Mouse (Mus musculus) heart, postnatal 14 days (tissue): ENCODE results near the gene Elf4. TPM values are rescaled to one million over a fixed set of nuclear protein-coding genes. Genes with fewer than 3 reads are reported as not detected.

ENCODE experiments used
- DNase-seq, 2 experiments: peaks; one replicate each; pipeline ENCODE4 v3.0.0; 2021 to 2022
- intact Hi-C: fragments of 180-260 bp; cut with DNase I; formaldehyde crosslinking; loops from one replicate; pipeline ENCODE4 v1.15.1; 2025
- total RNA-seq, 2 experiments: library from RNA; stranded (reverse); gene quantifications; 2 replicates each; pipeline ENCODE4 v1.2.3; 2021

Elf4 gene
- total RNA-seq, 2 experiments from 2014 or later = 8.4 to 12.3 TPM

DNA sequence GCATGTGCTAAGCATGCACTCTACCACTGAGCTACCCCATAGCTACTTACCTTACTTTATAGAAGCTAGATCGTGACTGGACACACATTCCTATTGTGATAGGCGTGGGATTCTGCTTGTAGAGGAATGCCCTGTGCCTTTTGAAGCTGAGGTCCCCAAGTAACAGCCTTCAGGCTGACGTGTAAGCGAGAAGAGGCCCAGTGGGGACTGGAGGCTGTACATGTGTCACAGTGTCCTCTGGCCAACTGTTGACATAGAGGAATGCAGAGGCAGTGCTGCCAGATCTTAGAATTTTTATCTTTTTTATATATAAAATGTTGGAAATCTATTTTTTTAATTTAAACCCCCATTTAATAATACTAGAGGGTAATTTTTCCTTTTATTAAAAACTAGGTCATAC is 62.9 kb downstream of the Elf4 start:
- DNase-seq = no peak
- intact Hi-C loops = no loop called here

DNA sequence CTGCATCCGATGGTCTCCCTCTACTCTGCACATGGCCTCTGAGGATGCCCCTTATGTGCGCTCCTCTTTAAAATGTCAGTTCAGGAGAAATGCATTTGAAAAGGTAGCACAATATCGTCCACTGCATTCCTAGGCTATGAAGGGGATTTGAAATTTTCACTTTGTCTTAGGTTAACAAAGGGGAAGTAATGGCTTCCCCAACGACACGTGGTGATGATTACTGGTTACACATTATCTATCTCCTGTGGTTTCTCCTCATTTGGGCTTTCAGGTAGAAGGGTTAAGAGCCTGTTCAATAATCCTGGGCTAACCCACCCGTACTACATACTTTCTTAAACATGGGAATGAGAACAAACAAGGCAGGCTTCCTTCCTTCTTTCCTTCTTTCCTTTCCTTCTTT is 73.6 kb downstream of the Elf4 start:
- DNase-seq = no peak
- intact Hi-C loops = loop anchor here (5.0 kb wide), 1 partner anchor 412 kb away; no protein-coding TSS in a partner anchor

DNA sequence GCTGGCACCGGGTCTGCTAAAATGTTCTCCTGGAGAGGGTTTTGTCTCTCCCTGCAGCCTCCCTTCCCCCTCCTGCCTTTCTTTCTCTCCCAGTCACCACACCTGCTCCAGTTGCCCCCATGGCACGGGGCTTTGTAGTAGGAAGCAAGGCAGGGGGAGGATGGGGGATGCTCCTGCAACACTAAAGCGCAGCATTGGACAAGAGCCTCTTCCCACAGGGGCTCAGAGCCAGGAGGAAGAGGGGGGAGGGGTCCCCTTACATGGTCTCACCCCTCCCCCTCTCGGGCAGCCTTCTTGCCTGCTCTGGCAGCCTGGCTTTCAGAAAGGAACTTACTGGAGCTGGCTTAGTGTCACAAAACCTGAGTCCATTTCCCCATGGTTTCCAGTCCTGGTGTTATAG is 77.0 kb downstream of the Elf4 start:
- no peak for DNase-seq
- intact Hi-C loops = loop anchor here (5.0 kb wide), 1 partner anchor 409 kb away; no protein-coding TSS in a partner anchor

DNA sequence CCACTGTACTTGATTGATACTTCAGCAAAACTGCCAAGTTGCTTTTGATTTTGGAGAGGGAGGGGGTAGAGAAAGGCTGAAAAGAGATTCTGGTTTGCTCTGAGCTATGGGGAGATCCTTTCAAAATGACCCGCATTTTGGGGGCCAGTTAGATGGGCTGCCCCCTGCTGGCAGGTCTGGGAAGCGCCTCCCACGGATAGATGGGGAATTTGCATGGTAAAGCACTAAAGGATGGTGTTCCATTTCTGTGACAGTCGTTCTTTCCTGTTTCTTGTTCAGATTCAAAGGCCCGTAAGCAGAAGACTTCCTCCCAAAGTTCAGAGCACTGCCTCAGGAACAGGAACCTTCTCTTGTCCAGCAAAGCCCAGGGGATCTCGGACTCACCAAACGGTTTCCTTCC is 79.3 kb downstream of the Elf4 start:
- intact Hi-C loops = loop anchor here (1.0 to 5.0 kb wide), 2 partner anchors 105 to 391 kb away; no protein-coding TSS in a partner anchor
- peak; percentile 53 to 72 for DNase-seq

DNA sequence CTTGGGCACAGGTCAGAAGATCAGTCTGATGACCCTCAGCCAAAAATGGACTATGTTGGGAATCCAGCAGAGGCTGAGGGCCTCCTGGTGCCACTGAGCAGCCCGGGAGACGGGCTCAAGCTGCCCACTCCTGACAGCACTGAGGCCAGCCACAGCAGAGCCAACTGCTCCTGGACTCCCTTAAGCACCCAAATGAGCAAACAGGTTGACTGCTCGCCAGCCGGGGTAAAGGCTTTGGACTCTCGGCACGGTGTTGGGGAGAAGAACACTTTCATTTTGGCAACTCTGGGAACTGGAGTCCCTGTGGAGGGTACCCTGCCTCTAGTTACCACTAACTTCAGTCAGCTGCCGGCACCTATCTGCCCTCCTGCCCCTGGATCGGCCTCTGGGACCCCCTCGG is 95.1 kb downstream of the Elf4 start:
- no peak for DNase-seq
- intact Hi-C loops = no loop called here

DNA sequence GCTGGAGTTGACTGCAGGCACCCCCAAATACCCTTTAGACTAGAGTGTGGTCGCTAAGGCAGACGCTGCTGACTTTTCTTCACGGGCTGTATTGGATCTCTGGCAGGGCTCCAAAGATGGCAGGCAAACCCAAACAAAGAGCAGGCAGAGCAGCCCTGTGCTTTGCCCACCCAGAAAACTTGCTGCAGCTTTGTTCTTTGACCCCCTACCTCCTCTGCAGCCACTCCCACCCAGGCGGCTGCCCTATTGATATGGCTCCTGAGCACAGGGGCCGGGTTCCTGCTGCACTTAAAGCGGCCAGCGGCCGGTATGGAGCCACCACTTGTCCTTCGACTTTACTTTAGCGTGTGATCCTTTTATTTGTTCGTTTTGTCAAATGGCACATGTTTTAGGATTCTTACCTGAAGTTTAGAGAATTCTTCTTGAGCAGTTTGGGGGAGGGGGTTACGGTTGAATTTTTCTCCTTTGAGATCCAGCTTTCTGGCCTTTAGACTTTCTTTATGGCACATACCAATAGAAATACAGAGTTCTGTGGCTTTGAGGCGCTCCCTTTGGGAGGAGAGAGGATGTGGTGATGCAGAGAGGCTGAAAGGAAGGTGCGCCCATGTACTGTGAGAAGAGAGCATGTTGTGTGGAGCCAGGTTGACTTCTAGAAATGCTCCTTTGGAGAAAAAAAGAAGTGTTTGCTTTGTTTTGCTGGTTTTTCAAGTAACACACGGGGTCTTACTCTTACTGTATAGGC is 96.9 kb downstream of the Elf4 start:
- DNase-seq = no peak
- intact Hi-C loops = no loop called here

Other genes with a start within 250 kb of the Elf4 start
- gene Utp14a, start 206.3 kb downstream of the Elf4 start, total RNA-seq = 10 to 100 TPM; 14.0 to 16.4 TPM
- 1 to 10 TPM; 8.2 to 8.8 TPM for gene Bcorl1, start 121.8 kb downstream of the Elf4 start, total RNA-seq
- 100 to 1,000 TPM in 1 of 2 experiments, 10 to 100 TPM in 1; 91.4 to 105 TPM for gene Aifm1, start 50.4 kb upstream of the Elf4 start, total RNA-seq
- under 1 TPM in 1 of 2 experiments, not detected in 1; 0.24 TPM for gene Rab33a, start 56.2 kb upstream of the Elf4 start, total RNA-seq
- 1 to 10 TPM; 8.2 to 9.4 TPM for gene Zfp280c, start 131.4 kb upstream of the Elf4 start, total RNA-seq
- 1 to 10 TPM; 2.3 to 2.5 TPM for gene Slc25a14, start 160.3 kb upstream of the Elf4 start, total RNA-seq
- gene Gpr119, start 211.3 kb upstream of the Elf4 start, total RNA-seq = not detected
- gene Rbmx2, start 231.9 kb upstream of the Elf4 start, total RNA-seq = 1 to 10 TPM; 2.4 to 2.6 TPM